ENCODE assay signal across 17 mouse cellular contexts in genomic region chr6:53462802-53463201, GRCm38 (mm10).
A peak's percentile ranks its signal among the peaks of the same experiment; 100 is the strongest.
DNase-seq lines count a peak whose midpoint lies in the region; ATAC-seq and TF ChIP-seq lines count a peak whose summit lies in the region.
"Had no signal": no experiment of that assay in that cellular context is flagged by ENCODE, and none has a peak within 500 bp of the region (broad histone marks: within the 10 kb centered on the region; RNA-seq: fewer than 3 reads in every experiment).

No protein-coding gene starts in this region.

- no peaks in the 10 kb centered on the region for H3K36me3 ChIP-seq in embryonic facial prominence, embryonic 15.5 days
- H3K36me3 ChIP-seq: heart, embryonic 15.5 days; liver, embryonic 15.5 days had no signal

- H3K4me2 ChIP-seq in embryonic facial prominence, embryonic 15.5 days (replicated peaks): no peak overlapping the region
- H3K4me2 ChIP-seq: heart, embryonic 15.5 days; liver, embryonic 15.5 days had no signal

- WGBS in embryonic facial prominence, embryonic 15.5 days: 27% methylated on average over 7 of the region's 7 CpGs

- peak overlapping the region; percentile 31; the same call in 1 of the 2 replicates for H3K27ac ChIP-seq in gastrocnemius, adult 2 months
- peak overlapping the region; percentile 71 for H3K27ac ChIP-seq in embryonic facial prominence, embryonic 15.5 days (replicated peaks)
- H3K27ac ChIP-seq: heart, adult 2 months; heart, embryonic 15.5 days; liver, embryonic 15.5 days; stomach, postnatal 0 days had no signal

- no peak for TF ChIP-seq CTCF in gastrocnemius, adult 2 months (IDR thresholded peaks at IDR 0.05)
- no peak for TF ChIP-seq CTCF in brain, embryonic 14.5 days (IDR thresholded peaks at IDR 0.05; ENCODE audit: borderline replicate concordance, extremely low read depth, insufficient read depth, insufficient read length)

- H3K9ac ChIP-seq in embryonic facial prominence, embryonic 15.5 days: no peak overlapping the region
- H3K9ac ChIP-seq: heart, embryonic 15.5 days; liver, embryonic 15.5 days had no signal

- no peaks in the 10 kb centered on the region for H3K9me3 ChIP-seq in embryonic facial prominence, embryonic 15.5 days (replicated peaks)
- H3K9me3 ChIP-seq: heart, embryonic 15.5 days; liver, embryonic 15.5 days; megakaryocyte, embryonic 14.5 days had no signal

- H3K4me3 ChIP-seq in gastrocnemius, adult 2 months: no peak overlapping the region
- no peak overlapping the region for H3K4me3 ChIP-seq in embryonic facial prominence, embryonic 15.5 days (replicated peaks)
- H3K4me3 ChIP-seq: heart, adult 2 months; heart, embryonic 15.5 days; liver, embryonic 15.5 days; megakaryocyte, embryonic 14.5 days had no signal

- DNase-seq in gastrocnemius, adult 2 months: no peak
- no peak for DNase-seq in gastrocnemius, postnatal 36 days
- DNase-seq in brain, embryonic 14.5 days (ENCODE audit: low read depth): peak; percentile 72
- peak; percentile 11 for DNase-seq in cerebellum, adult 9-11 months
- no peak for DNase-seq in kidney, adult 11 months
- no peak for DNase-seq in embryo, embryonic 10.5 days (ENCODE audit: low spot score)
- DNase-seq: adrenal gland, postnatal 36 days; kidney, postnatal 4 days; lung, postnatal 10 days had no signal

- TF ChIP-seq POLR2A in brain, embryonic 14.5 days (IDR thresholded peaks at IDR 0.05; ENCODE audit: borderline replicate concordance, extremely low read depth, insufficient read depth, insufficient read length, poor library complexity, severe bottlenecking): no peak

- intact Hi-C loops in gastrocnemius, adult 2 months (cut with DNase I): no loop called here
- intact Hi-C loops in gastrocnemius, postnatal 36 days (cut with DNase I): no loop called here

- H3K27me3 ChIP-seq in embryonic facial prominence, embryonic 15.5 days: no peaks in the 10 kb centered on the region
- H3K27me3 ChIP-seq: heart, embryonic 15.5 days; liver, embryonic 15.5 days had no signal

- no peak for ATAC-seq in embryonic facial prominence, embryonic 15.5 days (ENCODE audit: insufficient number of reproducible peaks, low FRiP score, low TSS enrichment, low read depth)
- ATAC-seq: inflammation-experienced regulatory T-cells, adult 6 months; midbrain, embryonic 16.5 days had no signal

- peaks cover 34% of the 10 kb centered on the region for H3K4me1 ChIP-seq in embryonic facial prominence, embryonic 15.5 days
- H3K4me1 ChIP-seq: heart, embryonic 15.5 days; liver, embryonic 15.5 days had no signal

Comparison
In these comparisons a context has a peak if more than half of its experiments do, and no peak if none do; other contexts are left out.
1. DNase-seq: peak in brain, embryonic 14.5 days (single experiment) and cerebellum, adult 9-11 months (single experiment); none in gastrocnemius, adult 2 months (single experiment), gastrocnemius, postnatal 36 days (0 of 2), kidney, adult 11 months (single experiment) and embryo, embryonic 10.5 days (single experiment).